Mouse (Mus musculus) cerebellum, postnatal 4 days (tissue): ENCODE measurements around the gene Nhsl1.

Experiments
- DNase-seq, 2 experiments: peaks; one replicate each; pipeline ENCODE4 v3.0.0; 2022; ENCODE audit warnings: low spot score in 2 of 2, mixed read lengths in 1 of 2

Gene Nhsl1

DNA sequence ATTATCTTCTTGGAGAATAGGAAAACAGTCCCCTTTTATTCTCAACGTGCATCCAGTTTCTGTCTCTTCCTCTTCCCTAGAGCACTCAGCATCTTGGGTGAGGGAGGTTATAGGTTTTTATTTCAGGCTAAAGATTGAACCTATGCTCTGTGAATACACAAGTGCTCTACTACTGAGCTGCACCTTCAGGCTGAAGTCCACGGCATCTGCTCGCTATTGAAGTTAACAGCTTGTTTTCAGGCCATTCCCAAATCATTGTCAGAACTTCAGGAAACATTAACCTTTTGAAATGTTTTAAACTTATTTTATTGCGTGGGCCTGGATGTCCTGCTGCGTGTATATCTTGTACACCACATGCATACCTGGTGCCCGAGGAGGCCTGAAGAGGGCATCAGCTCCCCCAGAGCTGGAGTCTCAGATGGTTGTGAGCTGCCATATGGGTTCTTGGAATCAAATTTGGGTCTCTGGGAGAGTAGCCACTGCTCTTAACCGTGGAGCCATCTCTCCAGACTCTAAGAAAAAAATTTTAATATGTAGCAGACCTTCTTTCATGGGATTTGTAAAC is 169.5 kb downstream of the Nhsl1 start:
- DNase-seq, result no peak

DNA sequence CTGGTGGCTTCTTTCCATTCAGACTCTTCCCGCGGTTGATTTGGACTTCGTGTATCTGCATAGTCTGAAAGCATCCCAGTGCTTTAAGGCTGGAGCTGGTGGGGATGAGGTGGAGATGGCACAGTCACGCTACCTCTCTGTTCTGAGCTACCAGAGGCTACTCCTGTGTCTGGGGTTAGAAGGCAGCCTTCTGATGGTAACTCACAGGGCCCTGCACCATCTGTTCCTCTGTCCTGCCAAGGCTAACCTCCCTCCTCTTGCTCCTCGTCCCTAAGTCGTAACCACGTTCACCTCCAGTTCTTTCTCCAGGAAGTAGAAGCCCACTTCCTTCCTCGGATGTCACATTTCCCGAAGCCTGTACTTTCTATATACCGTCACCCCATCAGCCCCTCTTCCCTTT is 171.2 kb downstream of the Nhsl1 start:
- no peak for DNase-seq

DNA sequence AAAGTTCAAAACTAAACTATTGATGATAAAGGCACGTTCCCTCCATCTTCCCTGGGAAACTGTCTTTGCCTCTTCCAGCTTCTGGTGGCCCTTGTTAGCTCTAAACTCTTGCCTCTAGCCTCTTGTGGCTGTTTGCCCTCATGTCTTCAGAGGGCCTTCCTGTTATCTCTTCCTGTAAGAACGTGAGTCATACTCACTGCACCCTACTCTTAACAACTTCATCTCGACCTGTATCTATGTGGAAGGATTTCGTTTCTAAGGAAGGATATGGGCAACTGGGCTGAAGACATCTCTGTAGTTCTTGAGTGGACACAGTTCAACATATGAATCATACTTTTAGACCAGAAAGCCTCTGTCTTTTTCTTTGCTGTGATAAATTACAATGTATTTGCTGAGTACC is 173.2 kb downstream of the Nhsl1 start:
- DNase-seq, result no peak

DNA sequence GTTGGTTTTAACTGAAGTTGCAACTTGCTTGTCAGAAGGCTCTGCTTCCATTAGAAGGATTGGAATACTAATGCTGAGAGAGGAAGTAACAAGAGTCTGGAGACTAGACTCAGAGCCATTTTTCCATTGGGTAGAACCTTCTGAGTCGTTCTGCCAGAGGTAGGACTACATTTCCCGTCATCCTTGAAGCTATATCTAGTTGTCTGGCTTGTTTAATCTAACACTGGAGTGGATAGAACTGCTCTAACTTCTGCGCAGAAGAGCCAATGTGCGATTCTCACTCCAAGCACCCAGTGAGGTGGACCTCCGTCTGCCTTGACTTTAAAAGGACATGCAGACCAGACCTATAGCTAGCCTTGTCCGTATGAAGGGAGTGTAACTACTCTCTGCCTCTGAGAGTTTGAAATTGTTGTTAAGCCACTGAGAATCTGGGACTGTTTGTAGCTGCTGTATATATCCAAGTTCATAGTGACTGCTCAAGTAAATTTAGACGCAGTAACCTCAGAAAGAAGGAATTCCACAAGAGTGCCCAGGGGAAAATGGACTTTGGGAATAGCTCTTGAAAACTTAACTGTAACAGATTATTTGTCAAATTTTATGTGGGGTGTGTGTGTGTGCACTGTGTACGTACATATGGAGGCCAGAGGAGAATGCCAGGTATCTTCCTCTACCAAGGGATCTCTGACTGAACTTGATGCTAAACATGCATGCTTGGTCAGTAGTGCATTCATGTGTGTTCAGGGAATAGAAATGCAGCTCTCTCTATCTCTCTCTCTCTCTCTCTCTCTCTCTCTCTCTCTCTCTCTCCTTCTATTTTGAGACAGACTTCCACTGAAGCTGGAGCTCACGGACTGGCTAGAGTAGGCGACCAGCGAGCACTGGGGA is 174.5 kb downstream of the Nhsl1 start:
- DNase-seq, result no peak

DNA sequence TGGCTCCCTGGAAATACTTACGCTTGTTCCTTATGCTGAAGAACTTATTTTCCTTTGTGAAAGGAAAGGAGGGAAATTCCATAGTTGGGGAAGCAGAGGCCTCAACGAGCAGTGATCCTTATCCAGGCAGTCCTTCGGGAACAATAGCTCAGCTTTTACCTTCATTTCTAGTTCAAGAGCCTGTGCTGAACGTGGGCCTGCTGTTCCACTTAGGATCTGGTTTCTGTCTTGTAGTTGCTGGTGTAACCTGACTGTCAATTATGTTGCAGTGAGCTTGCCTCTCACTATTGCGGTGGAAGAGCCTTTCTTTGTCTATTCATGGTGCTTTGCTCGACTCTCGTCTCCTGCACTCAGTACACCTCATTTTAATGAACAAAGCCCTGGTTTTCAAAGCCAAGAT is 175.5 kb downstream of the Nhsl1 start:
- no peak for DNase-seq

DNA sequence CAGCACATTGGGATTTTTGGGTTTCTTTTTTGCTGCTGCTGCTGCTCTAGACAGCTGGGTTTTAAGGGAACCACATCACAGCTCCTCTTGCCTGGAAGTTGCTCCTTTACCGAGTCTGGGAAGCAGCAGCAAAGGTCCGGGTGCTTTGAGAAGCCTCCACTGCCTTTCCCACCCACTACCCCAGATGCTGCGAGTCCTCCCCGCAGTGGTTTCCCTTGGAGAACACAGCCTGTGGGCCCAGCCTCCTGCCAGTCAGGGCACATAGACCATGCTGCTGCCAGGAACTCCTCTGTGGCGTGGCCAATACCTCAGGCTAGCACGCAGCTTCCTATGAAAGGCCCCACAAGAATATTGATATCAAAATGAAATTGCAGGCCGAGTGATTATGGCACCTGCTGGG is 178.3 kb downstream of the Nhsl1 start:
- no peak for DNase-seq

DNA sequence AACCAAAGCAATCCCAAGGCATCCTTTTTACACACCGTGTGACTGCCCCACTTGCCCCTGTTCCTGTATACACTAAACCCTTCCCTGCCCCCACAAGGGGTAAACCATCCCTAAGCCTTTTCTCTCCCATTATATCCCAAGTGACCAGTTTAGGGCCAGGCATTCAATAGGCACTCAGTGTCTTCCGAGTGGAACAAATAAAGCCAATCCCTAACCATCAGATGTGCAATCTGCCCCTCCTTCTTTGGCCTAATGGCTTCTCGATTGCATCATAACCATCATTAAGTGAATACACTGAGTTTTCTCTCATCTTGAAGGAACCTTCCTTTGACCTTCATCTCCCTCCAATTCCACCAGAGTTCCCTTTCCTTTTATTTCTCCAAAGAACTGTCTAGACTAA is 183.2 kb downstream of the Nhsl1 start:
- no peak for DNase-seq

DNA sequence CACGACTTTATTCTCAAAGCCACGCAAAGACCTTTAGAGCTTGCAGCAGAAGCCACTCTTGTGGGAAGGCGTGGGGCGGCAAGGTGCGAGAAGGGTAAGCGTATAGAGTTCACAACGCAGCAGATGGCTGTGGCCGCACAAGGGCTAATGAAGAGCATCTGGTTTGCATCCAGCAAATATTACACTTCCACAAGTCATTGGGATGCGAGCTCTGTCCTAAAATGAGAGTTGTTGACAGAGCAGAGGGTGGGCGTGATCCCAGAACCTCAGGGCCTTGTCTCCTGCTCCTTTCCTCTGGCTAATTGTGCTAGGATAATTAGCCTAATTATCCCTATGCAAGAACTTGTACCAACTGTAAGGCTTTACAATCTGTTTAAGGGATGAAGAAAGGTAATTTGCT is 186.9 kb downstream of the Nhsl1 start:
- no peak for DNase-seq

DNA sequence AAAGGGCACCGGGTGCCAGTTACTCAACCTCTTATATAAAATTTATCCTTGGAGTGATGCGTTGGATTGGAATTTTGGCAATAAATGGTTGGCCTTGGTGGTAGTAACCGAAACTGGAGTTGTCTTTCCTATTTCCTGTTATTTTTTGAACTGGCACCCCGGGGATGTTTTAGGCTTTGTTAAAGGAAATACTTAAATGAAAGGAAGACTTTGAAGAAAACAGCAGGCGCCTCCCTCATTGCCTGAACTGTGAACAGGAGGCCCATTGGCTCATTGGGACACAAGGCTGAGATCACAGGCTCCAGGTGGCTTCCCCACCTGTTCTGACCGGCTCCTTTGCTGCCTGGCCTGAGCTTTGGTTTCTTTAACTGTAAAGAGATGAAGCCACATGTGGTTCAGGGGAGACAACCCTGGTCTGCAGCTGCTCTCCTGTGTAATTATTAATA is 187.7 kb downstream of the Nhsl1 start:
- no peak for DNase-seq

DNA sequence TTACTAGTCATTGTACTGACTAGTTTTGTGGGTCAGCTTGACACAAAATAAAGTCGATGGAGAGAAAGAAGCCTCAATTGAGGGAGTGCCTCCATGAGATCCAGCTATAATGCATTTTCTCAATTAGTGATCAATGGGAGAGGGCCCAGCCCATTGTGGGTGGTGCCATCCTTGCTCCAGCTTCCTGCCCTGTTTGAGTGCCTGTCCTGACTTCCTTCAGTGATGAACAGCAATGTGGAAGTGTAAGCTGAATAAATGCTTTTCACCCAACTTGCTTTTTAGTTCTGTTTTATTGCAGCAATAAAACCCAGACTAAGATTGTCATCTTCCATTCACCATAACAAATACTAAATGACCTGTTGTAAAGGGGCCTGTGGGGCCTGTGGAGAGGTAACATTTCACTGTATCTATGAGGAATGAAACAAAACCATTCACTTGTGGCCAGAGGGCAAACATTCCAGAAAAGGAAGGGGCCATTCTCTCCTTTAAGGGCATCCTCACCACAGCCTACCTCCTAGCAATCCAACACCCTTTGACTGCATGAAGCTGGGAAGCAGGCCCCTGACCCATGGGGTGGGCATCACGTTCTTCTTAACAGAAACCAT is 189.2 kb downstream of the Nhsl1 start:
- DNase-seq, result no peak

DNA sequence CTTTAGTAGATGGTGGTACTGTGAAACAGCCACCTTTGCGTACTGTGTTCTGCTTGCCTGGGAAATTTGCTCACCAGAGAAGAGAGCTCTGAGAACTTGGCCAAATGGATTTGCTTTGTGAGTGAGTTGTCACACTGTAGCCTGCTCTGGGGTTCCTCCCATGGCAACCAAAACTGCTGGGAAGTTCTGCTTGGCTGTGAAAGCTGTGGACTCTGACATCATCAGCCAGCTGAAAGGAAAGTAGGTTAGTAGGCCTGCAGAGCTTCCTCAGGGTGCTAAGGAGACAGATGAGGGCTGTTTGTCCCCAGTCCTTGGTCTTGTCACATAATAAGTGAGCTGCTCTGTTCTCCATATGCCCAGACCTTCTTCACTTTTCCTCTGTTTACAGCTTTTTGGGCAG is 189.8 kb downstream of the Nhsl1 start:
- DNase-seq, result peak in 1 of 2 experiments; percentile 27

DNA sequence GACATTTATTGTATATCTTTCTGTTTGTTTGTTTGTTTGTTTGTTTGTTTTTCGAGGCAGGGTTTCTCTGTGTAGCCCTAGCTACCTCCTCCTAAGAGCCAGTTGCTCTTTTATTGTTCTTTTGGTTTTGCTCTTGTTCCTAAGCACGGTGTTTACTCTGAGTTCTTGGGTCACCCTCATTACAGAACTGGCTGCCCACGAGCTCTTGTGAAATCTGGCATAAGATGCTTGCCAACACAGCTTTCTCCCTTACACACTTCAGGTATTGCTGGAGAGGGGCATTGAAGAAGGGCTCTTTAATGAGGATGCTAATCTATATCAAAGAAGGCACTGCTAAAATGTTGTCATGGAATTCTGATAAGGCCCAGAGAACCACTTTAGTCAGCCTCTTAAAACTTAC is 191.9 kb downstream of the Nhsl1 start:
- no peak for DNase-seq

DNA sequence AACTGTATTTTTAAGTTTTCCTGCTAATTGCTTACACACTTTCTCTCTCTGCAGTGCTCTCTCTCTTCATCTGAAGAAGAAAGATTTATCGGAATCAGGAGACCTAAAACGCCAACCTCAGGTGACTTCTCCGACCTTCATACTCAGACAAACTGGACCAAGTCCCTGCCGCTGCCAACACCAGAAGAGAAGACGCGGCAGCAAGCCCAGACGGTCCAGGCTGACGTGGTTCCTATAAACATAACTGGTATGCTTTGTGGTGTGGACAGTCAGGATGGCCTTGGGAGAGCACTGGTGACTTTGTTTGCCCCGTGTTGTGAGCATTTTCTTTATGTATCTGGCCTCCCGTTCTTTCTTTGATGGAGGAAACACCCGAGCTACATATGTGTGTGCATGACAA is 192.7 kb downstream of the Nhsl1 start:
- no peak for DNase-seq

DNA sequence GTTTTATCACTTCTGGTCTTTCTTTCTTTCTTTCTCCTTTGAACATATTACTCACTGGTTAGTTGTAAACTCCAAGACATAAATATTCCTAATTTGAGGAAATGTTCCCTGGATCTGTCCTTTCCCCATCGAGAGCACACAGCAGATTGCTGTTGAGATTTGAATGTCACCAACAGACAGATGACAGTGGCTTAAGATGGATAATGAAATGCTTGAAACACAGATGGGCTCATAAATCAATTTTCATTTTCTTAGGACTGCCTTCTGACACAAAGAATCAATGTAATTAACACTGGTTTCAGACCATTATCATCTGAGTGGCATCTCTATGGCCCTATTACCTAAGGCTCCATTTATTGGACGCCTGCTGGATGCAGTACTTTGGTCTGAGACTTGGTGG is 203.8 kb downstream of the Nhsl1 start:
- DNase-seq, result no peak

DNA sequence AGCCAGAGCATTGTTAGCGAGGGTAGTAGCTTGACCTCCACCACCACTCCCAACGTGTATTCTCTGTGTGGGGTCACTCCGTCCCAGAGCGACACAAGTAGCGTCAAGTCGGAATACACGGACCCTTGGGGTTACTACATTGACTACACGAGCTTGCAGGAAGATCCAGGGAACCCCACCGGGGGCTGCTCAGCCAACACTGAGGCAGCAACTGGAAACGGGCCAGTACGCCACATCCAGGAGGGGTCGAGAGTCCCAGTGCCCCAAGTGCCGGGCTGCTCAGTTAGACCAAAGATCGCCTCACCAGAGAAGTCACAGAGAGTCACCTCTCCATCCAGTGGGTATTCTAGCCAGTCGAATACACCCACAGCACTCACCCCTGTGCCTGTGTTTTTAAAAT is 206.5 kb downstream of the Nhsl1 start:
- DNase-seq, result peak in 1 of 2 experiments; percentile 23

DNA sequence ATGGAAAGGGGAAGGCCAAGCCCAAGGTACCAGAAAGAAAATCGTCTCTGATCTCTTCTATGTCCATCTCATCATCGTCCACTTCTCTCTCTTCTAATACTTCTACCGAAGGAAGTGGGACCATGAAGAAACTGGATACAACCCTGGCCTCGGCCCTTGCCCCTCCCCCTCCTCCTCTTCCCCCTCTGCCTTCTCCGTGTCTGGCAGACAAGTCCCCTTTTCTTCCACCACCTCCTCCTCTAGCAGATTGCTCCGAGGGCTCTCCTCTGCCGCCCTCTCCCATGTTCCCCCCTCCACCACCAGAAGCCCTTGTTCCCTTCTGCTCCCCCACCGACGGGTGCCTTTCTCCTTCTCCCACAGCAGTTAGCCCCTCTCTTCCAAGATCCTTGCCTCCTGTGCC is 206.9 kb downstream of the Nhsl1 start:
- DNase-seq, result peak in 1 of 2 experiments; percentile 45

DNA sequence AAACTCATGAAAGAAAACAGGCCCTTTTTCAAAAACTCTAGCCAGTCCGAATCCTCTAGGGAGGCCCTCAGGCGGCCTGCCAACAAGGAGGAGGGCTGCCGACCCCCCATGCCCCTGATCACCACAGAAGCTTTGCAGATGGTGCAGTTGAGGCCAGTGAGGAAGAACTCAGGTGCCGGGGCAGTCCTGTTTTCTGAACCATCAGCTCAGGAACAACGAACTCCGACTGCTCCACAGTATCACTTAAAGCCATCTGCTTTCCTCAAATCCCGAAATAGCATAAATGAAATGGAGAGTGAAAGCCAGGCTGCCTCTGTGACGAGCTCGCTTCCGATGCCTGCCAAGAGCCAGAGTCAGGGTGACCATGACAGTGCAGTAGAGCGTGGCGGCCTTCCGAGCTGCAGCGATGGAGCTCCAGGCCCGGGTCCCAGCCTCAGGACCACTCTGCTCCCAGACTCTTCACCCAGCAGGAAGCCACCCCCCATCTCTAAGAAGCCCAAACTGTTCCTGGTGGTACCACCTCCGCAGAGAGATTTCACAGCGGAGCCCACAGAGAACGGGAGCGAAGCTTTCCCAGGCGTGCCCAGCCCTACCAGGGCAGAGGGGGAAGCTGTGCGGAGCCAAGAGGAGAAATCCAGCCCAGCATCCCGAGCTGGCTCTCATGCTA is 207.5 kb downstream of the Nhsl1 start:
- peak; percentile 38 to 84 for DNase-seq

DNA sequence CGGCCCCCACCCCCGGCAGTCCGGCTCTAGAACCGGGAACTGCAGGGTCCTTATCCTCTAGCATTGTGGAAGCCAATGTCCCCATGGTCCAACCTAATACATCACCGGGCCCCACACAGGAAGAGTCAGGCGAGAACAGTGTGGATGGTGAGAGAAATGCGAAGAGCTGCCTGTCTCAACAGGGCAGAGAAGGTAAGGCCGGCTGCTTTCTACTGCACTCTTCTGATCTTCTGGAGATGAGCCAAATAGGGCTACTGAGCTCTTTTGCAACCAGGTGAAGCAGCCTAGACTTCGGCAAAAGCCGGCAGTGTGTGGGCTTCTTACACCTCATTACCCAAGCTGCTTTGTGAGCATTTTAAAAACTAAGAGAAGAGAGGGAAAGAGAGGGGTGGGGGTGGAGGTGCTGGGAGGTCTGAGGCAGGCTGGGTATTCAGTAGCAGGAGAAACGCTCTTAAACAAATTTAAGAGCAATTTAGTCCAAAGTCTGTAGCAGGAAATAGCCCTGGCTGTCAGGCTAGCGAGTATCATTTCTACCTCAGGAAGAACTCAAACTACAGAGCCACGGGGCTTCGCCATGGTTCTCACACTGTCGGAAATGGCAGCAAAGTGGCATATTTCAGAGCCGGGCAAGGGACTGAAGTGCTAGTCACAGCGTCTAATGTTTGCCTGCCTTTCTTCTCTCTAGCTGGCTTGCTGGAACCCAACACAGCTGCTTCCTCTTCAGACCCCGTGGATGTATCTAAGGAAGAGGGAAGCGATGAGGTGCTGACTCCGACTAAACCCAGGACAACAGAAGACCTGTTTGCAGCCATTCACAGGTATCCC is 208.3 kb downstream of the Nhsl1 start:
- no peak for DNase-seq

DNA sequence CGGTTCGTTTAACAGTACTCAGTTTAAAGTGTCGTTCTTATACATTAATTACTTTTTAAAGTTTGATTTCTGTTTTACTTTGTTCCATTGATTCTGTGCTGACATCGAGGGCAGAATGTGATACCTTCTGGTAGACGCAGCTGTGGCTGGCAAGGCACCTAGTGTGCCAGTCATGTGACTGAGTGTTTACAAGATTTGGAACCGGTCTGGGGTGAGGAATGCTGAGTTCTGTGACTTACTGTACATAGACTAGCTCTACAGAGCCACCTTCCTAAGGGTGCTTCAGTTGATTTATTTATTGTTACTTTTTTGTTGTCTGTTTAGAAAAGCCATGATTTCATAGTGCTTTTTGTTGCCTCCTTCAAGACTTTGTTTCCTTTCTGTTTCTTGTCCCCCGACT is 209.0 kb downstream of the Nhsl1 start:
- DNase-seq, result no peak

DNA sequence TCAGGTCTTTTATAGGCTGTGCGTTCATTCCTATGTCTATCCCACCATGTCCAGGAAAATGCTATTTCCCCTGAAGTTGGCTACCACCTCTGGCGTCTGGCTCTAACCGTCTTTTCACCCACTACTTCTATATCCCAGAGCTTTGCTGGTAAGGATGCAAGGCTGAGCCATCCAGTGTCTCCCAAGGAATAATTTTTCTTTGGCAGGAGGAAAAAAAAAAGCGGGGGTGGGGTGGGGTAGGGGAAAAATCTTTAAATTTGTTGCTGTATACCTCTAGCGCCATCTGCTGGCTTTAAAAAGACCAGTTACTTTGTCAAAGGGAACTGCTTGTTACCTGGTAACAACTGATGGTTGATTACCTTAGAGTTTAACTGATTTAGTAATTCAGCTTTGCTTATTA is 209.7 kb downstream of the Nhsl1 start:
- peak in 1 of 2 experiments; percentile 19 for DNase-seq

DNA sequence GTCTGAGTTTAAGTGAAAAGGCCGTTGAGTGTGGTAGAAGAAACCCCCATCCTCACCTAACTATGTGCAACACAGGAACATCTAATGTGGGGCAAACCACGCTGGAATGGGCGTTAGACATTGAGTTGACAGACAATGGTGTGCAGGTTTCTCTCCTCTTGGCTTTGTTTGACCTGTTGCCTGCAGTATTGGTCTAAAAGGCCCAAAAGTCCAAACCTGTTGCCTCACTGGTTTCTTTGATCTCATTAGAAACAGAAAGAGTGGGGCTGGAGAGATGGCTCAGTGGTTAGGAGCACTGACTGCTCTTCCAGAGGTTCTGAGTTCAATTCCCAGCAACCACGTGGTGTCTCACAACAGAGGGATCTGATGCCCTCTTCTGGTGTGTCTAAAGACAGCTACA is 210.4 kb downstream of the Nhsl1 start:
- no peak for DNase-seq

DNA sequence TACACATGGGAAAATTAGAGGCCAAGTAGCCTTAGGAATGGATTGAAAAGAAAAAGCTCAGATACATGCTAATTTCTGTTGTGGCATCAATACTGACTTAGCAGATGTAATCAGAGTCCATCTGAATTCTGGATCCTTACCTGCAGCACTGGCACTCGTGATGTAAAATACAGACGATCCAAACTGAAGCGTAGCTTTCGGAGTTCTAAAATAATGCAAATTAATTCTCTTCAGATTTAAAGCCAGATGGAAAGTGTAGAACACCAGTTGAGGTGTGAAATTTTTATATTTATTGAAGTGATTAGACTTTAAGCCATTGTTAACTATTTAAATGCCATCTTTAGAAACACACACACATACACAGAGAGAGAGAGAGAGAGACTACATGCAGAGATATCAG is 211.4 kb downstream of the Nhsl1 start:
- DNase-seq, result no peak
